ENCODE assay signal across 21 mouse cellular contexts in genomic region chr15:99907514-99907913, GRCm38 (mm10). TPM values are rescaled to one million over a fixed set of nuclear protein-coding genes. Genes with fewer than 3 reads are reported as not detected.
"Had no signal": no experiment of that assay in that cellular context is flagged by ENCODE, and none has a peak within 500 bp of the region (broad histone marks: within the 10 kb centered on the region; RNA-seq: fewer than 3 reads in every experiment).

No protein-coding gene starts in this region.

- H3K9ac ChIP-seq: neural tube, embryonic 15.5 days; stomach, embryonic 15.5 days had no signal

- H3K4me3 ChIP-seq: limb, embryonic 10.5 days; midbrain, embryonic 10.5 days; myocyte; neural tube, embryonic 15.5 days; stomach, embryonic 15.5 days had no signal

- ATAC-seq: hindbrain, postnatal 0 days had no signal

- H3K9me3 ChIP-seq: limb, embryonic 10.5 days; midbrain, embryonic 10.5 days; neural tube, embryonic 15.5 days; stomach, embryonic 15.5 days had no signal

- H3K27ac ChIP-seq: hindbrain, postnatal 0 days; limb, embryonic 10.5 days; midbrain, embryonic 10.5 days; neural tube, embryonic 15.5 days; stomach, embryonic 15.5 days had no signal

- DNase-seq: kidney, adult 18-20 months; kidney, postnatal 14 days; lung, adult 2 months; lung, postnatal 10 days; midbrain, embryonic 14.5 days; right cerebral cortex, adult 18-20 months; right cerebral cortex, postnatal 25 days; thymus, postnatal 36 days had no signal

- H3K4me2 ChIP-seq: neural tube, embryonic 15.5 days; stomach, embryonic 15.5 days had no signal

- H3K4me1 ChIP-seq: limb, embryonic 10.5 days; neural tube, embryonic 15.5 days had no signal

- H3K27me3 ChIP-seq: neural tube, embryonic 15.5 days; stomach, embryonic 15.5 days had no signal

- H3K36me3 ChIP-seq: limb, embryonic 10.5 days; midbrain, embryonic 10.5 days; neural tube, embryonic 15.5 days; stomach, embryonic 15.5 days had no signal

RNA-seq across cellular contexts. Expression of gene Fam186a, which starts 59.3 kb away (rescaled TPM):
- total RNA-seq: left cerebral cortex, postnatal 14 days; megakaryocyte, adult 5-6 weeks had no signal
- polyA plus RNA-seq: hindbrain, postnatal 0 days; kidney, embryonic 14.5 days; large intestine, adult 2 months; limb, embryonic 10.5 days; midbrain, embryonic 10.5 days; midbrain, embryonic 14.5 days; neural tube, embryonic 11.5 days; neural tube, embryonic 15.5 days; spleen, adult 2 months; stomach, embryonic 15.5 days; thymus, postnatal 0 days had no signal
